Mouse (Mus musculus): ENCODE measurements around the gene Zfp955a.
"Not testable (repeated sequence)": the region's sequence is repeated elsewhere in the genome, so short reads cannot be mapped to it uniquely, and the experiment has no call there.

The Zfp955a gene

GRCm38 (mm10) chr17:33254530-33255318 lies at the start of gene Zfp955a:
Gene Zfp955a, minus strand, starts transcription at chr17:33255145.
- not testable (repeated sequence) for DNase-seq

- DNase-seq: not testable (repeated sequence)
These were observed 34.9 kb upstream of the Zfp955a start for GRCm38 (mm10) chr17:33289876-33290149.

- not testable (repeated sequence) for DNase-seq
These were observed 34.3 kb upstream of the Zfp955a start, which contains the start of gene Zfp955b for GRCm38 (mm10) chr17:33289039-33289875. Gene Zfp955b, plus strand, starts transcription at chr17:33289544.

- peak; percentile 61 for DNase-seq
These were observed 14.0 kb upstream of the Zfp955a start for GRCm38 (mm10) chr17:33268907-33269306.

GRCm38 (mm10) chr17:33264376-33264775 lies 9.4 kb upstream of the Zfp955a start, which contains the start of gene Olfr63:
Gene Olfr63, plus strand, starts transcription at chr17:33264676.
- DNase-seq: no peak

- DNase-seq: not testable (repeated sequence)
These were observed 343 bp upstream of the Zfp955a start for GRCm38 (mm10) chr17:33255319-33255657.

GRCm38 (mm10) chr17:33236646-33237045 lies 18.3 kb downstream of the Zfp955a start:
- DNase-seq: not testable (repeated sequence)

- no peak for DNase-seq
These were observed 33.4 kb downstream of the Zfp955a start, which contains the start of gene Olfr1564 for GRCm38 (mm10) chr17:33221590-33221989. Gene Olfr1564, minus strand, starts transcription at chr17:33221690.

- DNase-seq: not testable (repeated sequence)
These were observed 63.9 kb downstream of the Zfp955a start, which contains the start of gene Olfr239 for GRCm38 (mm10) chr17:33191002-33191401. Gene Olfr239, plus strand, starts transcription at chr17:33191302.

Data from heart, adult 11 months (tissue).